Mouse (Mus musculus) embryonic facial prominence, embryonic 13.5 days (tissue): ENCODE measurements around the gene Ctso. TPM values are rescaled to one million over a fixed set of nuclear protein-coding genes. Genes with fewer than 3 reads are reported as not detected.

ENCODE experiments used
- ATAC-seq: fragments of 200-750 bp; cut with Nextera tagmentation; 2 replicates; pipeline ENCODE4 v1.8.0; 2017; ENCODE audit warnings: low read depth; ENCODE audit not compliant: insufficient number of reproducible peaks, insufficient read depth, low FRiP score, low TSS enrichment
- H3K27ac ChIP-seq: fragments of 300-500 bp; sonication (generic); 2 replicates; pipeline ENCODE4 v1.5.1; 2015; ENCODE audit warnings: moderate library complexity, mild to moderate bottlenecking, inconsistent platforms
- H3K27me3 ChIP-seq: fragments of 300-500 bp; sonication (generic); 2 replicates; pipeline ENCODE4 v1.6.1; 2015; ENCODE audit warnings: mild to moderate bottlenecking, inconsistent platforms
- H3K36me3 ChIP-seq: fragments of 300-500 bp; sonication (generic); 2 replicates; pipeline ENCODE4 v1.6.1; 2015; ENCODE audit warnings: mild to moderate bottlenecking, inconsistent platforms
- H3K4me1 ChIP-seq: fragments of 300-500 bp; sonication (generic); 2 replicates; pipeline ENCODE4 v1.6.1; 2015; ENCODE audit warnings: inconsistent platforms
- H3K4me2 ChIP-seq: fragments of 300-500 bp; sonication (generic); 2 replicates; pipeline ENCODE4 v1.6.1; 2015; ENCODE audit warnings: moderate library complexity, mild to moderate bottlenecking, inconsistent platforms
- H3K4me3 ChIP-seq: fragments of 300-500 bp; sonication (generic); 2 replicates; pipeline ENCODE4 v1.5.1; 2015; ENCODE audit warnings: mild to moderate bottlenecking, inconsistent platforms
- H3K9ac ChIP-seq: fragments of 300-500 bp; sonication (generic); 2 replicates; pipeline ENCODE4 v1.6.1; 2015; ENCODE audit warnings: mild to moderate bottlenecking, inconsistent platforms
- H3K9me3 ChIP-seq: fragments of 300-500 bp; sonication (generic); 2 replicates; pipeline ENCODE4 v1.6.1; 2016; ENCODE audit warnings: inconsistent platforms
- WGBS: fragments of 180-500 bp; shearing (Covaris S2); methylation state at CpG from one replicate; pipeline ENCODE4 v1.1.7; 2015; ENCODE audit warnings: mixed read lengths; 5-methylcytosine and 5-hydroxymethylcytosine counted together
- polyA plus RNA-seq: library from polyadenylated mRNA; unstranded; fragments of >200 nt; fragmentation: Nextera tagmentation; extraction: Ambion mirVana; gene quantifications from 2 replicates; pipeline ENCODE4 v1.2.1, GENCODE M21; 2015

Gene Ctso
- 11.2 and 11.8 TPM in 2 replicates for polyA plus RNA-seq

GRCm38 (mm10) chr3:81932141-81933101 is at the start of gene Ctso:
TSS of gene Ctso (plus strand) at chr3:81932601.
- H3K4me1 ChIP-seq, result no peaks in the 10 kb centered on the region
- H3K36me3 ChIP-seq, result no peaks in the 10 kb centered on the region
- 11% methylated on average over 27 of the region's 27 CpGs for WGBS
- peak within 1 kb of the TSS; percentile 81 for H3K27ac ChIP-seq
- H3K9ac ChIP-seq, result peak within 1 kb of the TSS; percentile 84
- H3K4me3 ChIP-seq, result peak within 1 kb of the TSS; percentile 80
- no peaks in the 10 kb centered on the region for H3K27me3 ChIP-seq
- H3K4me2 ChIP-seq, result peak within 1 kb of the TSS; percentile 56
- peak; percentile 78 for ATAC-seq
- no peaks in the 10 kb centered on the region for H3K9me3 ChIP-seq

GRCm38 (mm10) chr3:81883916-81884315 is 48.5 kb upstream of the Ctso start:
- Histone ChIP-seq H3K9ac (no peak overlapping the region), H3K4me1 (no peaks in the 10 kb centered on the region), H3K36me3 (no peaks in the 10 kb centered on the region), H3K4me3 (no peak overlapping the region), H3K27ac (no peak overlapping the region), H3K9me3 (no peaks in the 10 kb centered on the region), H3K27me3 (no peaks in the 10 kb centered on the region), H3K4me2 (no peak overlapping the region)
- no peak for ATAC-seq

- H3K9ac ChIP-seq, result no peak overlapping the region
- H3K27ac ChIP-seq, result no peak overlapping the region
- no peak overlapping the region for H3K4me3 ChIP-seq
- H3K27me3 ChIP-seq, result no peaks in the 10 kb centered on the region
- H3K9me3 ChIP-seq, result no peaks in the 10 kb centered on the region
- 81% methylated on average over 2 of the region's 2 CpGs for WGBS
- no peaks in the 10 kb centered on the region for H3K4me1 ChIP-seq
- no peak for ATAC-seq
- no peaks in the 10 kb centered on the region for H3K36me3 ChIP-seq
- no peak overlapping the region for H3K4me2 ChIP-seq
Measured at GRCm38 (mm10) chr3:81885566-81885965, 46.8 kb upstream of the Ctso start.

GRCm38 (mm10) chr3:81889137-81889536 is 43.3 kb upstream of the Ctso start:
- Histone ChIP-seq H3K36me3 (no peaks in the 10 kb centered on the region), H3K9me3 (no peaks in the 10 kb centered on the region), H3K27ac (no peak overlapping the region), H3K4me3 (no peak overlapping the region), H3K4me2 (no peak overlapping the region), H3K4me1 (no peaks in the 10 kb centered on the region), H3K9ac (no peak overlapping the region), H3K27me3 (no peaks in the 10 kb centered on the region)
- no peak for ATAC-seq
- 50% methylated on average over 6 of the region's 6 CpGs for WGBS

- no peak for ATAC-seq
- H3K4me3 ChIP-seq, result no peak overlapping the region
- H3K9me3 ChIP-seq, result no peaks in the 10 kb centered on the region
- H3K27ac ChIP-seq, result no peak overlapping the region
- 70% methylated on average over 6 of the region's 6 CpGs for WGBS
- no peak overlapping the region for H3K9ac ChIP-seq
- H3K36me3 ChIP-seq, result no peaks in the 10 kb centered on the region
- H3K4me2 ChIP-seq, result no peak overlapping the region
- H3K27me3 ChIP-seq, result no peaks in the 10 kb centered on the region
- H3K4me1 ChIP-seq, result no peaks in the 10 kb centered on the region
Measured at GRCm38 (mm10) chr3:81910286-81911036, 21.9 kb upstream of the Ctso start.

GRCm38 (mm10) chr3:81916030-81916686 is 16.2 kb upstream of the Ctso start:
- Histone ChIP-seq H3K27me3 (no peaks in the 10 kb centered on the region), H3K27ac (no peak overlapping the region), H3K4me2 (no peak overlapping the region), H3K9ac (no peak overlapping the region), H3K9me3 (no peaks in the 10 kb centered on the region), H3K4me1 (no peaks in the 10 kb centered on the region), H3K36me3 (no peaks in the 10 kb centered on the region), H3K4me3 (no peak overlapping the region)
- ATAC-seq, result no peak
- 71% methylated on average over 5 of the region's 5 CpGs for WGBS

- H3K4me2 ChIP-seq, result no peak overlapping the region
- no peak overlapping the region for H3K27ac ChIP-seq
- ATAC-seq, result no peak
- no peaks in the 10 kb centered on the region for H3K36me3 ChIP-seq
- no peak overlapping the region for H3K4me3 ChIP-seq
- H3K9ac ChIP-seq, result no peak overlapping the region
- no peaks in the 10 kb centered on the region for H3K4me1 ChIP-seq
- no peaks in the 10 kb centered on the region for H3K9me3 ChIP-seq
- WGBS, result 87% methylated on average over 3 of the region's 3 CpGs
- no peaks in the 10 kb centered on the region for H3K27me3 ChIP-seq
Measured at GRCm38 (mm10) chr3:81917354-81917935, 15.0 kb upstream of the Ctso start.

GRCm38 (mm10) chr3:81918215-81918614 is 14.2 kb upstream of the Ctso start:
- H3K9me3 ChIP-seq, result no peaks in the 10 kb centered on the region

GRCm38 (mm10) chr3:81919681-81920080 is 12.7 kb upstream of the Ctso start:
- no peak overlapping the region for H3K27ac ChIP-seq
- H3K9ac ChIP-seq, result no peak overlapping the region
- no peak overlapping the region for H3K4me2 ChIP-seq
- H3K36me3 ChIP-seq, result no peaks in the 10 kb centered on the region
- no peak for ATAC-seq
- no peaks in the 10 kb centered on the region for H3K27me3 ChIP-seq
- H3K9me3 ChIP-seq, result no peaks in the 10 kb centered on the region
- WGBS, result 29% methylated on average over 3 of the region's 3 CpGs
- H3K4me1 ChIP-seq, result no peaks in the 10 kb centered on the region
- H3K4me3 ChIP-seq, result no peak overlapping the region

More at GRCm38 (mm10) chr3:81918215-81918614, 14.2 kb upstream of the Ctso start:
- no peak overlapping the region for H3K27ac ChIP-seq
- H3K27me3 ChIP-seq, result no peaks in the 10 kb centered on the region
- H3K4me2 ChIP-seq, result no peak overlapping the region
- no peak for ATAC-seq
- no peaks in the 10 kb centered on the region for H3K4me1 ChIP-seq
- no peak overlapping the region for H3K4me3 ChIP-seq
- no peak overlapping the region for H3K9ac ChIP-seq
- no peaks in the 10 kb centered on the region for H3K36me3 ChIP-seq
- 82% methylated on average over 8 of the region's 8 CpGs for WGBS

- Histone ChIP-seq H3K27me3 (no peaks in the 10 kb centered on the region), H3K36me3 (no peaks in the 10 kb centered on the region), H3K9ac (no peak overlapping the region), H3K4me3 (no peak overlapping the region), H3K27ac (no peak overlapping the region), H3K4me1 (0 out of 2 replicates have a peak, but pooled peaks cover 2% of the 10 kb centered on the region), H3K4me2 (no peak overlapping the region), H3K9me3 (no peaks in the 10 kb centered on the region)
- 65% methylated on average over 4 of the region's 4 CpGs for WGBS
- no peak for ATAC-seq
Measured at GRCm38 (mm10) chr3:81922910-81923309, 9.5 kb upstream of the Ctso start.

GRCm38 (mm10) chr3:81924931-81925330 is 7.5 kb upstream of the Ctso start:
- WGBS, result 2% methylated on average over 1 of the region's 1 CpGs
- H3K27me3 ChIP-seq, result no peaks in the 10 kb centered on the region
- no peak for ATAC-seq
- H3K27ac ChIP-seq, result no peak overlapping the region
- no peak overlapping the region for H3K4me2 ChIP-seq
- no peaks in the 10 kb centered on the region for H3K9me3 ChIP-seq
- H3K4me3 ChIP-seq, result no peak overlapping the region
- 0 out of 2 replicates have a peak, but pooled peaks cover 2% of the 10 kb centered on the region for H3K4me1 ChIP-seq
- no peak overlapping the region for H3K9ac ChIP-seq
- H3K36me3 ChIP-seq, result no peaks in the 10 kb centered on the region
